Mouse (Mus musculus) kidney, embryonic 14.5 days (tissue): ENCODE measurements around the gene Pla2r1. TPM values are rescaled to one million over a fixed set of nuclear protein-coding genes. Genes with fewer than 3 reads are reported as not detected.

Source experiments
- ATAC-seq: fragments of 200-750 bp; cut with Nextera tagmentation; 2 replicates; pipeline ENCODE4 v1.8.0; 2017; ENCODE audit warnings: moderate number of reproducible peaks, mild to moderate bottlenecking, moderate TSS enrichment, moderate library complexity; ENCODE audit not compliant: low FRiP score, low TSS enrichment
- H3K27ac ChIP-seq: fragments of 300-500 bp; sonication (generic); 2 replicates; pipeline ENCODE4 v1.5.1; 2014; ENCODE audit warnings: low read depth, mild to moderate bottlenecking, low read length, moderate library complexity, mixed read lengths
- H3K27me3 ChIP-seq: fragments of 300-500 bp; sonication (generic); 2 replicates; pipeline ENCODE4 v1.6.1; 2014; ENCODE audit warnings: mild to moderate bottlenecking, low read length; ENCODE audit not compliant: control insufficient read depth, insufficient read depth
- H3K36me3 ChIP-seq: fragments of 300-500 bp; sonication (generic); 2 replicates; pipeline ENCODE4 v1.6.1; 2014; ENCODE audit warnings: low read length, mixed read lengths; ENCODE audit not compliant: control insufficient read depth, insufficient read depth
- H3K4me1 ChIP-seq: fragments of 300-500 bp; sonication (generic); 2 replicates; pipeline ENCODE4 v1.6.1; 2014; ENCODE audit warnings: low read length, mixed read lengths; ENCODE audit not compliant: control insufficient read depth, insufficient read depth
- H3K4me2 ChIP-seq: fragments of 300-500 bp; sonication (generic); replicated peaks from 2 replicates; pipeline ENCODE4 v1.6.1; 2014; ENCODE audit warnings: low read depth, mild to moderate bottlenecking, low read length
- H3K4me3 ChIP-seq: fragments of 300-500 bp; sonication (generic); 2 replicates; pipeline ENCODE4 v1.5.1; 2014; ENCODE audit warnings: mild to moderate bottlenecking, low read length
- H3K9ac ChIP-seq: fragments of 300-500 bp; sonication (generic); 2 replicates; pipeline ENCODE4 v1.6.1; 2014; ENCODE audit warnings: low read depth, mild to moderate bottlenecking, low read length, moderate library complexity
- H3K9me3 ChIP-seq: fragments of 300-500 bp; sonication (generic); 2 replicates; pipeline ENCODE4 v1.6.1; 2016; ENCODE audit warnings: low read length; ENCODE audit not compliant: control insufficient read depth
- WGBS: fragments of 180-500 bp; shearing (Covaris S2); extraction: QIAGEN DNeasy Blood & Tissue Kit; methylation state at CpG from one replicate; pipeline ENCODE4 v1.1.7; 2014; 5-methylcytosine and 5-hydroxymethylcytosine counted together
- polyA plus RNA-seq: library from polyadenylated mRNA; unstranded; fragments of >200 nt; fragmentation: Nextera tagmentation; extraction: Ambion mirVana; gene quantifications from 2 replicates; pipeline ENCODE4 v1.2.1, GENCODE M21; 2014

The Pla2r1 gene
- polyA plus RNA-seq, 1 experiment from 2014 or later, result 3.3 TPM

DNA sequence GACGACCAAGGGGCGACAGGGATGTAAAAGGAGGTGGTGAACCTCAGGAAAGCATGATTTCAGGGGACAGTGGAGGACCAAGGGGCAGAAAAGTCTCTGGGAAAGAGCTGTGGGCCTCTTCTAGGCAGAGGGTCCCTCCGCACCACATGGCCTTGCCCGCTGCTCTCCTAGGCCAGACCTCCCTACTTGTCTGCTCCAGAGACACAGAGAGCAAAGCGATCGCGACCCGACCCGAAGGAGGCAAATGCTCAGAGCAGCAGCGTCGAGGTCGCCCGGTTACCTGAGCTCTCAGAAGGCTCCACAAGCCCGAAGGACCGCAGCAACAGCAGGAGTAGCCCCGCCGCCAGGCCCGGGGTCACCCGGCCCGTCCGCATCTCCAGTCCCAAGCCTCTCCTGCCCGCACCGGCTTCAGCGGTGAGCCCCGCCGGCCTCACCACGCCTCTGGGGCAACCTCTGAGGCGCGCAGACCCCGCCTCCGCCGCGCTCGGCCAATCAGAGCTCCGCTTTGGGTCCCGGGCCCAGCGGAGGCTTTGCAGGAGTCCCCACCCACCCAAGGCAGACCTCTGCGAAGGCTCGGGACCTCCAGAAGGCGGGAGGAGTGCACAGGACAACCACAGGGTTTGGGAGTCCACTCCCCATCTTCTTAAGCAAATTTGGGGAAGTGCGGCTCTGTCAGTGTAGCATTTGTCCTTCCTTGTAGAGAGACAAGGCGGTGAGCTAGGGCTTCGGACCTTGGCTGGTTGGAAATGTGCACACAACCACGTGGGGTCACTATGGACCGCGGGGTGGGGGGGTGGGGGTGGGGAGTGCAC lies 170.0 kb downstream of the Pla2r1 start, which contains the start of gene Ly75:
TSS of gene Ly75 (minus strand) at position 446 of the 812 bp plus-strand sequence.
- peak within 1 kb of the TSS; percentile 55 for H3K4me3 ChIP-seq
- peak within 1 kb of the TSS; percentile 60 for H3K9ac ChIP-seq
- no peak within 1 kb of the TSS for H3K27ac ChIP-seq
- H3K4me1 ChIP-seq, result peaks cover 4% of the 10 kb centered on the region; the same call in 1 of the 2 replicates
- H3K36me3 ChIP-seq, result no peaks in the 10 kb centered on the region
- H3K9me3 ChIP-seq, result no peaks in the 10 kb centered on the region
- H3K27me3 ChIP-seq, result no peaks in the 10 kb centered on the region
- 2% methylated on average over 46 of the region's 46 CpGs for WGBS
- peak within 1 kb of the TSS; percentile 92 for H3K4me2 ChIP-seq
- ATAC-seq, result peak; percentile 100

DNA sequence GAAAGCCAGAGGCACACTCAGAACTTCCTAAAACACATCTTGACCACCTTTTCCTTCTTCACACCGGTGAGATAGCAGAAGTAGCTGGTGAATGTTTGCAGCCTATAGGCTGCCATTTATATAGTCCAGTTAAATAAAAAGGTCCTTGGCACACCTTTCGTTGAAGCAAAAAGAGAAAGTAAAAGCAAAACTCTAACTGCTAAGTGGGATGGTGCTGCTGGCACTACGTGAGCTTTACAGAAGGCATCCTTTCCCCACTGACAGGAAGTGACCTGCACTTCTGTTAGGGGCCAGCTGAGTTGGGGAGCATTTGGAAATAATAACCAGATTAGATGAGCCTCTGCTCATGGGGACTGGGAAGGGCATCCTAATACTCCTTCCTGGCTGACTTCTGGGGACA lies 170.8 kb downstream of the Pla2r1 start:
- no peaks in the 10 kb centered on the region for H3K36me3 ChIP-seq
- ATAC-seq, result no peak
- H3K9ac ChIP-seq, result peak overlapping the region; percentile 60; the same call in 1 of the 2 replicates
- peak overlapping the region; percentile 92 for H3K4me2 ChIP-seq
- H3K27ac ChIP-seq, result no peak overlapping the region
- peaks cover 4% of the 10 kb centered on the region; the same call in 1 of the 2 replicates for H3K4me1 ChIP-seq
- no peaks in the 10 kb centered on the region for H3K9me3 ChIP-seq
- 68% methylated on average over 3 of the region's 3 CpGs for WGBS
- H3K27me3 ChIP-seq, result no peaks in the 10 kb centered on the region
- H3K4me3 ChIP-seq, result peak overlapping the region; percentile 55

DNA sequence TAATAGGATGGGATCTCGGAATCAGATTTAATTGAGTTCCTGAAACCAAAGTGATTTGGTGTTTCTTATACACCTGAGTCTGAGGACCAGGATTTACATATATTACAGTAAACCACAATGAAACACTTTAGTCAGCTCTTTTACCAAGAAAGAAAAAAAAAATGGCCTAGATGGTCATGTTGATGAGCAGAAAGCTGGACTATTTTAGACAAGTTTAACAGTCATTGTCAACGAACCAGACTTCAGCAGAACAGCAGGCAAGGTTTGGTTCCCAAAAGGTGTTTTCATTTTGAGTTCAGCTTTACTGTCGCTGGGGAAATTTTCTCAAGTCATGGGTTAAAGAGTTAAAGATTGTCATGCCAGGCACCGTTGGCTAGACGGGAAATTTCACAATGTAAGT lies 175.8 kb downstream of the Pla2r1 start:
- no peak overlapping the region for H3K4me3 ChIP-seq
- H3K9ac ChIP-seq, result no peak overlapping the region
- no peaks in the 10 kb centered on the region for H3K4me1 ChIP-seq
- no peaks in the 10 kb centered on the region for H3K9me3 ChIP-seq
- 90% methylated on average over 5 of the region's 5 CpGs for WGBS
- H3K4me2 ChIP-seq, result no peak overlapping the region
- H3K27ac ChIP-seq, result no peak overlapping the region
- no peak for ATAC-seq
- no peaks in the 10 kb centered on the region for H3K27me3 ChIP-seq
- no peaks in the 10 kb centered on the region for H3K36me3 ChIP-seq

DNA sequence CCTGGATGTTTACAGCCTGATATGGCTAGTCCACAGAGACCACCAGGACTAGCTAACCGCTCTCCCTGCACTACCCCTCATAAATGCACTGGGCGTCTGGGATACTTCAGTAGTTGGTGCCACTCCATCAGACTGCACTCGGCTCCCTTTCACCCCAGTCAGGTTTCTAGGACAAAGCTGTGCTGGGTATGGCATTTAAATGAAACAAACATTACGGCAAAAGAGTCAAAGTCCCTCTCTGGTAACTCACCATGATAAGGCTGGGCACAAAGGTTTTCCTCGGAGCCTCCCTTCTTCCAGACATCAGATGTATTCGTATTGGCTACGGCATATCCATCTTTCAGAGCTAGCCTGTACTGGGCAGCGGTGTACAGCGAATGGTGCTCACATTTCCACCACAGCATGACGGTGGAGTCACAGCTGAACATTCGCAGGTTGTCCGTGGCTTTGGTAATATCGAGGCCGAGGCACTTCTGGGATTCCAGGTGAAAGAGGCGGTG lies 177.4 kb downstream of the Pla2r1 start:
- H3K9me3 ChIP-seq, result no peaks in the 10 kb centered on the region
- WGBS, result 92% methylated on average over 15 of the region's 15 CpGs
- H3K27me3 ChIP-seq, result no peaks in the 10 kb centered on the region

DNA sequence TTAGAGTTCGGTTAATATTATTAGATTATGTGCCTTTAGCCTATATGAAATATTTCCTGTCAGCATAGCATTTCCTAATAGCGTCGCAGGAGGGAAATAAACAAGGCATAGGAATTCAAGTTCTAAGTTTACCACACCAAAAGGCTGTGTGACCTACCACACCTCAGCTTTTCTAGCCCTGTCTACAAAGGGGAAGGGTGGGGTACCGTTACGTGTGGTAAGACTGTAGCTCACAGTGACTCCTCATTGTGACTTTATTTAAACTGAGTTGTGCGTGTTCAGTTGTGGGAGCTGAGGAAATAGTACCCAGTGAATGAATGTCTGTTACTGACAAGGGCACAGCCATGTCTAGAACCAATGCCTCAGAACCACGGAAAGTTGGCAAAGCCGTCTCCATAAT lies 178.0 kb downstream of the Pla2r1 start:
- ATAC-seq, result no peak
- H3K9ac ChIP-seq, result no peak overlapping the region
- WGBS, result 87% methylated on average over 8 of the region's 8 CpGs

More for the DNA sequence above, 177.4 kb downstream of the Pla2r1 start:
- Histone ChIP-seq H3K4me2 (no peak overlapping the region), H3K4me3 (no peak overlapping the region), H3K27ac (no peak overlapping the region), H3K9ac (no peak overlapping the region), H3K4me1 (no peaks in the 10 kb centered on the region), H3K36me3 (no peaks in the 10 kb centered on the region)
- no peak for ATAC-seq

DNA sequence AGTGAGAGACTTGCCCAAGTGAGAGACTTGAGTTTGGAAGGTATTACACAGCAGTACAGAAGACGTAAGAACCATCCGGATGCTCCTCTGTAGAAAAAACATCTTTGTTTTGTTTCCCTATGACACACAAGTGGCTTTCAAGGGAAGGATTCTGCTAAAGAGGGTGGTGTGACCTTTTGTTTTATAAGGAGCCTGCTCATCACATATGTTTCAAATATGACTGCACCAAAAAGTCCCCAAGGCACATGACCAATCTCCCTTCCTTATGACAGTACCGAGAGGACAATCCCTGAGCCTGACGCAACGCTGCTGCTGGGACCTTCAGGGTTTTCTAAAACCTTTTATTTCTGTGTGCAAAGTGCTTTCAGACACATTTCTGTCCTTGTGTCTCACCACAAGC lies 182.9 kb downstream of the Pla2r1 start:
- ATAC-seq, result no peak
- 95% methylated on average over 5 of the region's 5 CpGs for WGBS
- no peaks in the 10 kb centered on the region for H3K27me3 ChIP-seq
- H3K27ac ChIP-seq, result no peak overlapping the region
- H3K4me3 ChIP-seq, result no peak overlapping the region
- H3K4me1 ChIP-seq, result no peaks in the 10 kb centered on the region
- no peaks in the 10 kb centered on the region for H3K9me3 ChIP-seq
- H3K36me3 ChIP-seq, result no peaks in the 10 kb centered on the region
- no peak overlapping the region for H3K4me2 ChIP-seq
- H3K9ac ChIP-seq, result no peak overlapping the region

More for the DNA sequence above, 178.0 kb downstream of the Pla2r1 start:
- Histone ChIP-seq H3K36me3 (no peaks in the 10 kb centered on the region), H3K4me1 (no peaks in the 10 kb centered on the region), H3K4me3 (no peak overlapping the region), H3K9me3 (no peaks in the 10 kb centered on the region), H3K27me3 (no peaks in the 10 kb centered on the region), H3K27ac (no peak overlapping the region), H3K4me2 (no peak overlapping the region)

GRCm38 (mm10) chr2:60369454-60369853 lies 183.7 kb downstream of the Pla2r1 start:
- no peak for ATAC-seq
- Histone ChIP-seq H3K9ac (no peak overlapping the region), H3K4me3 (no peak overlapping the region), H3K27ac (no peak overlapping the region), H3K27me3 (no peaks in the 10 kb centered on the region), H3K36me3 (no peaks in the 10 kb centered on the region), H3K4me2 (no peak overlapping the region), H3K9me3 (no peaks in the 10 kb centered on the region), H3K4me1 (no peaks in the 10 kb centered on the region)
- 81% methylated on average over 4 of the region's 4 CpGs for WGBS

DNA sequence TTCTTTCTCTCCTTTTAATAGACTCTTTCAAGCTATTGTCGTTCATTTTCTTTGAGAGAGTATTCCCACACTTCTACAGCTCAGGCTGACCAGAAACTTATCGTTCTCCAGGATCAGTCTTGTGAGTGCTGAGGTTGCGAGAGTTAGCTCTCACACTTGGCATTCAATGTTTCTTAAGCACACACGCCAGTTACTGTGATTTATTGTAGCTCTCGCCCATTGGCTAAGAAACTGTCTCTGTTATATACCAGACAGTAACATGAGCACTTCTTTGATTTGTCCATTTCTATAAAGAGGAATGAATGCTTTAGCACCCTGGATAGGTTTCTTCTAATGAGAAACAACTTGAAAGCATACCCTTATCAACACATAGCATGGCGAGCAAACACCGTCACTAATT lies 185.2 kb downstream of the Pla2r1 start:
- Histone ChIP-seq H3K4me3 (no peak overlapping the region), H3K27me3 (no peaks in the 10 kb centered on the region)
- ATAC-seq, result no peak

More for the DNA sequence above, 185.2 kb downstream of the Pla2r1 start:
- Histone ChIP-seq H3K4me1 (no peaks in the 10 kb centered on the region), H3K4me2 (no peak overlapping the region), H3K9me3 (no peaks in the 10 kb centered on the region), H3K9ac (no peak overlapping the region), H3K27ac (no peak overlapping the region), H3K36me3 (no peaks in the 10 kb centered on the region)
- WGBS, result 74% methylated on average over 7 of the region's 7 CpGs
